ENCODE assay signal across 15 mouse cellular contexts in the genomic region with DNA sequence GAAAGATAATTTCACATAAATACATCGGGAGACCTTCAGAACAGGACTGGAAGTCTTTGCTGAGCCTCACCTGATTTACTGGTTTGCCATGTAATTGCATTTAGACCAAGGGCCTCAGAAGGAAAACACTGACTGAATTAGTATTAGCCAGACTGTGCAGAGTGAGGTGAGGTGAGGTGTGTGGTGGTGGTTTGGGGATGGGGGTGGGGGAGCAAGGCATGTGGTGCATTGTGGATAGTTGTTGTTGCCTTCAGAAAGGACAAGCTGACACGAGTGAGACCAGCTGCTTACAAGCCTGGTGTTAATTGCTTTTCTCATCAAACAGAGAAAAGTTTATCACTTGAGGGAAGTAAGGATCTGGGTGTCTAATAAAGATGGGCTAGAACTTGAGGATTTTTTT.
DNase-seq lines count a peak whose midpoint lies in the region; ATAC-seq lines count a peak whose summit lies in the region.
"Had no signal": no experiment of that assay in that cellular context is flagged by ENCODE, and none has a peak within 500 bp of the region (broad histone marks: within the 10 kb centered on the region; RNA-seq: fewer than 3 reads in every experiment).

No protein-coding gene starts in this region.

- no peak overlapping the region for H3K9ac ChIP-seq in embryonic facial prominence, embryonic 12.5 days
- H3K9ac ChIP-seq in kidney, embryonic 16.5 days (replicated peaks; ENCODE audit: low read length) = no peak overlapping the region
- H3K9ac ChIP-seq in forebrain, embryonic 16.5 days (replicated peaks; ENCODE audit: low read depth, low read length) = no peak overlapping the region
- H3K9ac ChIP-seq in neural tube, embryonic 15.5 days (replicated peaks) = no peak overlapping the region
- H3K9ac ChIP-seq: liver, embryonic 15.5 days had no signal

- H3K27ac ChIP-seq in embryonic facial prominence, embryonic 12.5 days = peak overlapping the region; percentile 58
- H3K27ac ChIP-seq in embryonic facial prominence, embryonic 10.5 days (replicated peaks) = no peak overlapping the region
- H3K27ac ChIP-seq in kidney, embryonic 16.5 days (ENCODE audit: low read length) = 0 out of 2 replicates have a peak overlapping the region, but pooled peaks have one; percentile 22
- peak overlapping the region; percentile 83 for H3K27ac ChIP-seq in forebrain, embryonic 16.5 days (ENCODE audit: low read length)
- no peak overlapping the region for H3K27ac ChIP-seq in neural tube, embryonic 15.5 days (replicated peaks)
- H3K27ac ChIP-seq: liver, embryonic 15.5 days had no signal

- H3K9me3 ChIP-seq in embryonic facial prominence, embryonic 12.5 days = no peaks in the 10 kb centered on the region
- no peaks in the 10 kb centered on the region for H3K9me3 ChIP-seq in embryonic facial prominence, embryonic 10.5 days
- no peaks in the 10 kb centered on the region for H3K9me3 ChIP-seq in kidney, embryonic 16.5 days (ENCODE audit: low read length)
- H3K9me3 ChIP-seq in forebrain, embryonic 16.5 days (ENCODE audit: control insufficient read depth, low read length) = no peaks in the 10 kb centered on the region
- no peaks in the 10 kb centered on the region for H3K9me3 ChIP-seq in neural tube, embryonic 15.5 days (replicated peaks)
- H3K9me3 ChIP-seq: liver, embryonic 15.5 days had no signal

- H3K4me3 ChIP-seq in embryonic facial prominence, embryonic 12.5 days = no peak overlapping the region
- H3K4me3 ChIP-seq in embryonic facial prominence, embryonic 10.5 days = no peak overlapping the region
- H3K4me3 ChIP-seq in kidney, embryonic 16.5 days (ENCODE audit: low read length) = no peak overlapping the region
- H3K4me3 ChIP-seq in forebrain, embryonic 16.5 days (replicated peaks; ENCODE audit: low read length) = no peak overlapping the region
- H3K4me3 ChIP-seq in neural tube, embryonic 15.5 days (replicated peaks) = no peak overlapping the region
- H3K4me3 ChIP-seq: liver, embryonic 15.5 days; myocyte had no signal

- peaks cover 12% of the 10 kb centered on the region for H3K4me1 ChIP-seq in embryonic facial prominence, embryonic 12.5 days
- peaks cover 27% of the 10 kb centered on the region for H3K4me1 ChIP-seq in embryonic facial prominence, embryonic 10.5 days
- peaks cover 19% of the 10 kb centered on the region for H3K4me1 ChIP-seq in kidney, embryonic 16.5 days (ENCODE audit: insufficient read depth, low read length)
- H3K4me1 ChIP-seq in forebrain, embryonic 16.5 days (replicated peaks; ENCODE audit: control insufficient read depth, insufficient read depth, low read length) = peaks cover 43% of the 10 kb centered on the region
- peaks cover 32% of the 10 kb centered on the region for H3K4me1 ChIP-seq in neural tube, embryonic 15.5 days
- H3K4me1 ChIP-seq: liver, embryonic 15.5 days had no signal

- no peak for DNase-seq in embryonic facial prominence, embryonic 10.5 days (ENCODE audit: low spot score)
- no peak for DNase-seq in kidney, adult 9 months
- DNase-seq in lung, postnatal 10 days = no peak
- DNase-seq in layer of hippocampus, adult 8-10 months (ENCODE audit: low spot score in 2 of 2) = no peak
- DNase-seq: cerebellum, adult 9-11 months; lung, postnatal 4 days; right cerebral cortex, postnatal 25 days had no signal

- 42% methylated on average over 2 of the region's 2 CpGs for WGBS in embryonic facial prominence, embryonic 12.5 days
- 68% methylated on average over 2 of the region's 2 CpGs for WGBS in embryonic facial prominence, embryonic 10.5 days
- 53% methylated on average over 2 of the region's 2 CpGs for WGBS in kidney, embryonic 16.5 days
- 15% methylated on average over 2 of the region's 2 CpGs for WGBS in forebrain, embryonic 16.5 days
- 16% methylated on average over 2 of the region's 2 CpGs for WGBS in neural tube, embryonic 15.5 days

- peaks cover 19% of the 10 kb centered on the region; the same call in 1 of the 2 replicates for H3K36me3 ChIP-seq in embryonic facial prominence, embryonic 12.5 days
- H3K36me3 ChIP-seq in embryonic facial prominence, embryonic 10.5 days (replicated peaks) = peaks cover 67% of the 10 kb centered on the region
- 0 out of 2 replicates have a peak, but pooled peaks cover 6% of the 10 kb centered on the region for H3K36me3 ChIP-seq in kidney, embryonic 16.5 days (ENCODE audit: insufficient read depth, low read length)
- no peaks in the 10 kb centered on the region; the same call in 1 of the 2 replicates for H3K36me3 ChIP-seq in forebrain, embryonic 16.5 days (ENCODE audit: control insufficient read depth, insufficient read depth)
- H3K36me3 ChIP-seq in neural tube, embryonic 15.5 days = peaks cover 8% of the 10 kb centered on the region; the same call in 1 of the 2 replicates
- H3K36me3 ChIP-seq: liver, embryonic 15.5 days had no signal

- H3K27me3 ChIP-seq in embryonic facial prominence, embryonic 12.5 days = no peaks in the 10 kb centered on the region
- H3K27me3 ChIP-seq in embryonic facial prominence, embryonic 10.5 days (replicated peaks; ENCODE audit: low read depth, poor library complexity, severe bottlenecking) = no peaks in the 10 kb centered on the region
- H3K27me3 ChIP-seq in kidney, embryonic 16.5 days (ENCODE audit: insufficient read depth, low read length) = no peaks in the 10 kb centered on the region
- no peaks in the 10 kb centered on the region for H3K27me3 ChIP-seq in forebrain, embryonic 16.5 days (replicated peaks; ENCODE audit: control insufficient read depth, insufficient read depth, low read length)
- H3K27me3 ChIP-seq in neural tube, embryonic 15.5 days (replicated peaks) = no peaks in the 10 kb centered on the region
- H3K27me3 ChIP-seq: CH12.LX had no signal

- peak; percentile 53; the same call in 1 of the 2 replicates for ATAC-seq in embryonic facial prominence, embryonic 12.5 days (ENCODE audit: insufficient number of reproducible peaks, insufficient read depth, low FRiP score, low TSS enrichment)
- no peak for ATAC-seq in kidney, embryonic 16.5 days (ENCODE audit: low FRiP score, low TSS enrichment)
- peak; percentile 11; the same call in 1 of the 2 replicates for ATAC-seq in forebrain, embryonic 16.5 days
- ATAC-seq in neural tube, embryonic 15.5 days (ENCODE audit: low FRiP score) = peak; percentile 32; the same call in 1 of the 2 replicates

- no peak overlapping the region for H3K4me2 ChIP-seq in embryonic facial prominence, embryonic 12.5 days (replicated peaks)
- H3K4me2 ChIP-seq in kidney, embryonic 16.5 days (replicated peaks; ENCODE audit: low read depth, low read length) = no peak overlapping the region
- no peak overlapping the region for H3K4me2 ChIP-seq in forebrain, embryonic 16.5 days (ENCODE audit: low read length)
- H3K4me2 ChIP-seq in neural tube, embryonic 15.5 days = no peak overlapping the region
- H3K4me2 ChIP-seq: liver, embryonic 15.5 days; midbrain, embryonic 11.5 days had no signal

Comparison
In these comparisons a context has a peak if more than half of its experiments do, and no peak if none do; other contexts are left out.
1. H3K27ac ChIP-seq: peak in embryonic facial prominence, embryonic 12.5 days (single experiment), kidney, embryonic 16.5 days (single experiment) and forebrain, embryonic 16.5 days (single experiment); none in embryonic facial prominence, embryonic 10.5 days (single experiment) and neural tube, embryonic 15.5 days (single experiment).